Mouse (Mus musculus) gastrocnemius, postnatal 14 days (tissue): ENCODE results near the gene Trove2. TPM values are rescaled to one million over a fixed set of nuclear protein-coding genes. Genes with fewer than 3 reads are reported as not detected.
"Not testable (repeated sequence)": the region's sequence is repeated elsewhere in the genome, so short reads cannot be mapped to it uniquely, and the experiment has no call there.

ENCODE experiments used
- DNase-seq: peaks from one replicate; pipeline ENCODE4 v3.0.0; 2021; ENCODE audit warnings: mixed read lengths
- intact Hi-C: fragments of 180-260 bp; cut with DNase I; formaldehyde crosslinking; loops from one replicate; pipeline ENCODE4 v1.15.1; 2025; ENCODE audit warnings: low total_unique reads
- total RNA-seq, 2 experiments: library from RNA; stranded (reverse); gene quantifications; 2 replicates each; pipeline ENCODE4 v1.2.3; 2021

Trove2 gene
- total RNA-seq, 2 experiments from 2014 or later = 3.7 to 3.8 TPM

DNA sequence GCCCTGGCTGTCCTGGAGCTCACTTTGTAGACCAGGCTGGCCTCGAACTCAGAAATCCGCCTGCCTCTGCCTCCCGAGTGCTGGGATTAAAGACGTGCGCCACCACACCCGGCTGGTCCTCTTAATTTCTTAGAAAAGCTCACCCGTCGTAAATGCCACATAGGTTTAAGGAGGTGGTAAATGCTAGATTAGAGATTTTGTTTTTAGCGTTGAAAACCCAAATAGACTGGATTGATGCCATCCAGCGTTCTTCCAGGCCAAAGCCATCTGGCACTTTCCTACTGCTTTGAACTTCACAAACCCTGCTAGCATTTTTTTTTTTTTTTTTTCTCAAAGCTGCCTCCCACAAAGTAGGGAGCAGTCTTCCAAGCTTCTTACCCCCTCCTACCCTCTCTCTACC is 36.3 kb downstream of the Trove2 start:
- intact Hi-C loops = no loop called here
- DNase-seq = no peak

DNA sequence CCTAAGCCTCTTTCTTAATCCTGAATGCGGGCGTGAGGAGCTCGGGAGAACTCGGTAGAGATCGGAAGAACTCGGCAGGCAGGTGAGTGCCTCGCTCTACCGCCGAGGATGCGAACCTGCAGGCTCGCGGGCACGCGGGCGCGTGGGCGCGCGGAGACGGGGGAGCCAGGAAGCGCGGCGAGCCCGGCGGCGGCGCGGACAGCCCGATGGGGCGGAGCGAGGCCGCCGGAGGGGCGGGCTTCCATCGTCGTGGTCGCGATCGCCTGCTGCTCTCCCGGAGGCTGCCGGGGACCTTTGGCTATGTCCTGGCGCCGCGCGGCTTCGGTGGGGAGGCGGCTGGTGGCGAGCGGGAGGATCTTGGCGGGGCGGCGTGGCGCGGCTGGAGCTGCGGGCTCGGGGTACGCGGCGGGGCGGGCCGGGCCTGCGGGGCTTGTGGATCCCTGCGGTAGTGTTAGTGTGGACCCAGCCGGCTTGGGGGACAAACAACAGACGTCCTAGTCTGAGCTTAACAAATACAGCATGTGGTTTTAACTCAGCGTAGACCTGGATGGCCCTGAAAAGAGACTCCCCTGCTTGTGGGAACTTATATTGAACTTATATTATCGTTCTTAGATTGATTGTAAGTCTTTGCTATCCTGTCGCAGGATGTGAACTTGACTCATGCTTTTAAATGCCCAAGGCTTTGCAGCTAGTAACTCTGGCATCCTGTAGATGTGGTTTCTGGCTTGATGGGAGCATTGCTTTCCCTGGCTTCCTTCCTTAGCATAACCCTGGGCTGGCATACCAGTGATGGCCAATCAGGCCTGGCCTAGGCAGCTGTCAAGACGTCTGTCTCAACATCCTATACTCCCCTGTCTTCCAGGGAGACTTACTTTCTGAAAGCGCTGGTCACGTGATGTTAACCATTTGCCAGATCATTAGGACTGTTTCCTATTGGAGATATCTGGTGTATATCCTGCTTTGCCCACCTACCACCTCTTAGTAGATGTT is 37.2 kb downstream of the Trove2 start:
- intact Hi-C loops = loop anchor here (5.0 kb wide), 1 partner anchor 37 kb away; the partner anchor contains the start of gene Cdc73
- peak; percentile 81 for DNase-seq

DNA sequence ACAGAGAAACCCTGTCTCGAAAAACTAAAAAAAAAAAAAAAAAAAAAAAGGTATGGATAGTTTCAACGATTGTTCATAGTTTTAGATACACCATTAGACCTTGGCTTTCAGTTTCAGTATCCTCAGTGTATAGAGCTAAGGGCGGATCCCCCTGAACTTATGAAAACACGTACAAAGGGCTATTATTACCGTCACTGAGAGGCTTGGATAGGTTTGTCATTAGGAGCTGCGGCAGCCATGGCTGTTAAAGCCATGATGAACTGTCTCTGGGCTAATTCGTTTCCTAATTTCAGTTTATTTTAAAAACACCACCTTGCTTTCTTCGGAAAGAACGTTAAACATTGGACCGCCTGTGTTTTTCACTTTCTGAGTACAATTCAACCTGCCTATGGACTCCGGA is 38.1 kb downstream of the Trove2 start:
- intact Hi-C loops = loop anchor here (5.0 kb wide), 1 partner anchor 37 kb away; the partner anchor contains the start of gene Cdc73

DNA sequence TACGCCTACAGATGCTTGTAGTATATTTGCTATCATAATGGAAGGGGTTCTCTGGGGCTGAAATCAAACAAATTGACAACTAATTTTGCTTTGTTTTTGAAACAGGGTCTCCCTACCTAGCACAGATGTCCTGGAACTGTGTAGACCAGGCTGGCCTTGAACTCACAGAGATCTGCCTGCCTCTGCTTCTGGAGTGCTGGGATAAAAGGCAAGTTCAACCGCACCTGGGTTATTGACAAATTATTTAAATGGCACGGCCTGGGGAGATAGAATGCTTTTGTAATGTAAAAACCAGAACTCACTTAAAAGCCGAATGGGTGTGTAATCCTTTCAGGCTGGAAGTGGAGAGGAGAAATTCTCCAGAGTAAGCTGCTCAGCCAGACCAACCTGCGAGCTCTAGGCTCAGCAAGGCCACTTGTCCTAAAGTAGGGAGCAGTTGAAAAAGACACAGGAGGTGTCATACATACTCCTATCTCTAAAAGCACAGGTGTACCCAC is 42.9 kb downstream of the Trove2 start:
- DNase-seq = no peak
- intact Hi-C loops = no loop called here

More for the DNA sequence above, 38.1 kb downstream of the Trove2 start:
- no peak for DNase-seq

DNA sequence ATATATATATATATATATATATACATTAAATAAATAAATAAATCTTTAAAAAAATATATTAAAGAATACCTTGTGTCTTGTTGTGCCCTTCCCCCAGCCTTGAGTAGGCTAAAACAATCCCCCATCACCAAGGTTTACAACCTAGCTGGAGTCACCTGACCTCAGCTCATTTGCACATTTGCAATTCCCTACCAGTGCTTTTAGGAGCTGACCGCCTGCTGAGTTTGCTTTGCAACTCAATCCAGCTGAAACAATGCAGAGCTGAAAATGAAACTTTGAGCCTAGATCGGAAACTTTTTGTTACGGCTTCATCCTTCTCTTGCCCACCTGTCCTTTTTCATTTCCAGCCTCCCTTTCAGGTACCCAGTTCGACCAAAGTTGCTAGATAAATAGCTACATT is 45.2 kb downstream of the Trove2 start:
- DNase-seq = no peak
- intact Hi-C loops = no loop called here

DNA sequence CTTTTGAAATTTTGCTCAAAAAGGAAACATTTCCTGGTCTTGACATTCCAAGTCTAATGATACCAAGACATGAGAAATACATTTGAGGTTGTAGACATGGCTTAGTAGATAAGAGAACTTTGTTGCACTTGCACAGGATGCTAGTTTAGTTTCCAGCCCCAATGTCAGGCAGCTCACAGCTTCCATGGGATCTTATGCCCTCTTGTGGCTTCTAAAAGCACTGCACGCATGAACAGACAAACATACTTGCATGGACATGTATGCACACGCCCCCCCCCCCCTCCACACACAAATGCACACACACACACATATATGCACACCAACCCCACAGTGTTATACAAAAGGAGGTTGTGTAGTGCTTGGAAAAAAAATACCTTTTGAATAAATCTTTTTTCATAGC is 46.0 kb downstream of the Trove2 start:
- intact Hi-C loops = no loop called here

DNA sequence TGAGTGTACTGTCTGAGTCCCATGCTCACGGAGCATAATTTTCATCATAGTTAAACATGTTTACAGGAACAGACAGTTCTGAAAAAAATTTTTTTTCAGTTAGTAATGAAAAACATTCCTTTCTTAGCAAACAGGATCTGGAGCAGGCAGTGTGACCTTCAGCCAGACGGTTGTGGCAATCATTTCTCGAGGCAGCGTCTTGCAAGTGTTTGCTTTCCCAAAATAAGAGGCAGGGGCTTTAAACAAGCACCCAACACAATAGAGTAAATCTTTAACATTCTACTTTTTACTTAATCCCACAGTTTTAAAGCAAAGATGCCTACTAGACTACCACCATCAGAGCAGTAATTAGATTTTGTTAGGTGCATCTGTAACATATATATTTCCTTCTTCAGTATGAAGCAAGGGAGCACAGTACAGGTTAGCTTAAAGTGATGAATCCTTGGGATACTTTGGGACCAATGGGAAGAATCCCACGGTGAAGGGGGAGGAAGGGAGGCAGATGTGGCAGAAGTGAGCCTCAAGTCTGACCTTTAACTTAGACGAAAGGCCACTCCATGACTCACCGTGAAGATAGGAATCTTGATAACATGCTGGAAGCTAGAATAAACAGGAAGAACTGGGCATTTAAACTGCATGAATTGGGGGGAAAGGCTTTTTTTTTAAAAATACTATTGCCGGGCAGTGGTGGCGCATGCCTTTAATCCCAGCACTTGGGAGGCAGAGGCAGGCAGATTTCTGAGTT is 49.0 kb downstream of the Trove2 start:
- DNase-seq = no peak
- intact Hi-C loops = no loop called here

More for the DNA sequence above, 46.0 kb downstream of the Trove2 start:
- no peak for DNase-seq

DNA sequence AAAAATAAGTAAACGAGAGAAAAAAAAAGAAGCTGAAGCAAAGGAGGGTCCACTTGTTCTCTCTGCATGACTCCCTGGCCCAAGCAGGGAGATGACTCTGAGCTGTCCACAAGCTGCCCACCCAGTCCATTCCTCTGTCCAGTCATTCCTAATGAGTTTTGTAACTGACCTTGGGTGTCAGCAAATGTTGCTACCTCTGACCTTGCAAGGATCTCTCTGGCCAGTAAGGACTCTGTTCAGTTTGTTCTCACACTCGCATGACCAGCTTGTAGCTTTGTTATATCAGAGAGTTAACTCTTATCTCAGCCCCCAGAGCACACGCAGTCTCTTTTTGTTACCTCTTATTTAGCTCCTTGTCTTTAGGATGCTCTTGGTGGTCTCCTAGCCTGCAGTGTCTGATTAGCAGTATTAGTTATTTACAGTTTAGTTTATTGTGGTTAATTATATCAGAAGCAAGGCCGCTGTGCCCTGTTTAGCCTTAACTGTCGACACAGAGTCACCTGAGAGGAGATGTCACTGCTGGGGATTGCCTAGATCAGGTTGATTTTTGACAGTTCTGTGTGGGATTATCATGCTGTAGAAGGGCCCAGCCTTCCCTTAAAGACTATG is 52.3 kb downstream of the Trove2 start:
- no peak for DNase-seq
- intact Hi-C loops = no loop called here

DNA sequence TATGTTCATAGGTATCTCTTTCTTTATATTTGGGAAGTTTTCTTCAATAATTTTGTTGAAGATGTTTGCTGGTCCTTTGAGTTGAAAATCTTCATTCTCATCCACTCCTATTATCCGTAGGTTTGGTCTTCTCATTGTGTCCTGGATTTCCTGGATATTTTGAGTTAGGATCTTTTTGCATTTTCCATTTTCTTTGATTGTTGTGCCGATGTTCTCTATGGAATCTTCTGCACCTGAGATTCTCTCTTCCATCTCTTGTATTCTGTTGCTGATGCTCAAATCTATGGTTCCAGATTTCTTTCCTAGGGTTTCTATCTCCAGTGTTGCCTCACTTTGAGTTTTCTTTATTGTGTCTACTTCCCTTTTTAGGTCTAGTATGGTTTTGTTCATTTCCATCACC is 60.8 kb downstream of the Trove2 start, which contains the start of gene Glrx2:
Gene Glrx2 (plus strand): TSS at position 301 of the 400 bp plus-strand sequence.
- intact Hi-C loops, DNase-seq: not testable (repeated sequence)

DNA sequence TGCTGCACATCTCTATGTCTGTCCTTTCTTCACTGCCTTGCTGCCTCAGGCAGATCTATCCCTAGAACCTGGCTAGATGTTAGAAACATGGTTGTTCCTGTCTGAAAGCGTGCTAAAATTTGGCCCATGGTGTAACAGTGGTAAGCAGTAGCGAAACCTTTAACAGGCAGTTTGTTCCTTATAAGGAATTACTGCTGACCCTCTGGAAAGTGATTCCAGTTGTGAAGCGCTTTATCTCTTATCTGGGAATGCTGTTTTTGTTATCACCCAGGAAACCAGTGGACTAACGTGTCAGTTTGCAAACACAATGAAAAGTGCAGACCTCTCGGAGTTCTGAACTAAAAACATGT is 66.3 kb downstream of the Trove2 start:
- intact Hi-C loops = no loop called here
- no peak for DNase-seq

DNA sequence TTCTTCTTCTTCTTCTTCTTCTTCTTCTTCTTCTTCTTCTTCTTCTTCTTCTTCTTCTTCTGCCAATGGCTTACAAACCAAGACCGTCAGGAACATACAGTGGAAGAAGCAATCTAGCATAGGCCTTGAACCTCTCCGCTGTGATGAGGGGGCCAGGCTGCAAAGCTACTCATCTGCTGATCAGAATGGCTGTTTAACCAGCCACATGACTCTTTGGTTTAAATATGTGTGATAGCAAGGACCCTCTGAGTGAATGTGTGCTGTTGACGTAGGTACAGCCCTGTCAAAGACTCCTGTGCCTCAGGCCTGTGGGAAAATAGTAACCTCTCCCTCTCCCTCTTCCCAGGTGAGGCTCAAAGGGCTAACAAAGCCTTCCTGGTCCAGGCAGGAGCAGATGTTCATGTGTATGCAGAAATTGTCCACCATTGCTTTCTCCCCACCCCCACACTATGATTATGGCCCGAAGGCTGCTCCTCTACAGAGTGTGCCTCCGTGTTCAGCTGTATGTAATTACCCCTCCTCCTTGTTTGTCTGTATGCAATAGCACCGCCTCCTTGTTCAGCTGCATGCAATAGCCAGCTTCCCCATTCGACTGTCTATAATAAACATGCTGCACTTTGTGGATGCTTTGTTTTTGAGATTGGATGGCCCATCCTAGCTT is 66.8 kb downstream of the Trove2 start:
- intact Hi-C loops = no loop called here
- no peak for DNase-seq

DNA sequence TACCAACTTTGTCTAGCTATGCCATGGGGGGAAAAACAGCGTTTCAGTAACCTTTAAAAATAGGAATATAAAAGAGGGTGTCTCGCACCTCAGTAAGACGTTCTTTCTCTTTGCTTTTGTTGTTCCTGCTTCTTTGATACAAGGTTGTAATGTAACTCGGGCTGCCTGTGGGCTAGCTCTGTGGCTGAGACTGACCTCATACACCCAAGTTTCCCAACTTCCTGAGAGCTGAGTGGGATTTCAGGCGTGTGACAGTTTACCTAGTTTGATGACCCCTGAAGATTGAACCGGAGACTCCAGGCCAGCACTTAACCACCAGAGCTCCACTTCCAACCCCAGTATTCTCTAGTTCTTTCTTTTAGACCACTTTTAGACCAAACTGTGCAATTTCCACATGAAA is 68.5 kb downstream of the Trove2 start:
- intact Hi-C loops = no loop called here

DNA sequence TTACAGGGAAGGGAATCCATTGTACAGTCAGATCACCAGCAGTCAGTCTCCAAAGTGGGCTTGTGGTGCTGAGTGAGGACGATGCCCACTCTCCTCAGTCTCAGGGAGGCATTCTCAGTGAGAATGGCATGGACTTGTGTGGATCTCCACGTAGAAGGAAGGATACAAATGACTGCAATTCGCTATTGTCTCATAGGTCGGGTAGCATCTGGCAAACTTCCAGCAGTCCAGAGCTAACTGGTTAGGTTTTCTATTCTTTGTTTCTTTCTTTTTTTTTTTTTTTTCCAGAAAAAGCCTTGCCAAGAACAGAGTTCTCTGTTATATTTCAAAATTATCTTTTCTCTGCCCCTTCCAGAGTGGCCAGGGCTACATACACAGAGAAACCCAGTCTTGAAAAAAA is 69.9 kb downstream of the Trove2 start:
- no peak for DNase-seq
- intact Hi-C loops = no loop called here

More for the DNA sequence above, 68.5 kb downstream of the Trove2 start:
- no peak for DNase-seq

DNA sequence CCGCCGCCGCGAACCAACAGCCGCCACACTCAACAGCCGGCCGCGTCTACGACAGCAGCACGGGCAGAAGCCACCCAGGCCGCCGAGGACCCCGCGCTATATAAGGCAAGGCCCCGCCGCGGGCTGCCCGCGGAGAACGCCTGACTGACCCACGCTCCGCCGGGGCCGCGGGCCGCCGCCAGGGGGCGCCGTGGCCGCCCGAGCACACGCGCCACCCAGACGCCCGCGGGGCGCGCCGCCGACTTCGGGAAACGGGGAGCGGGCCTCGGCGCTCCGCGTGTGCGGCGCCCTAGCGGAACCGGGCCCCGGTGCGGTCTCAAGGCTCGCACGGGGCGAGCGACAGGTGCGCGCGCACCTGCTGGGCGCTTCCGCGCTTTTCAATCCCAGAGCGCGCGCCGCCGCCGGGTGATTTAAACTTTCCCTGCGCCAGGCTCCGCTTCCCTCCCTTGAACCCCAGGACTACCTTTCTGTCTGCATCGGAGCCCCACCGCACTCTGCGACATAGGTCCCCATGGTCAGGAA is 74.1 kb downstream of the Trove2 start, which contains the start of gene Cdc73:
Gene Cdc73 (minus strand): TSS at position 153 of the 522 bp plus-strand sequence.
- intact Hi-C loops = loop anchor here (5.0 kb wide), 1 partner anchor 34 kb away; no protein-coding TSS in a partner anchor
- peak; percentile 93 for DNase-seq

DNA sequence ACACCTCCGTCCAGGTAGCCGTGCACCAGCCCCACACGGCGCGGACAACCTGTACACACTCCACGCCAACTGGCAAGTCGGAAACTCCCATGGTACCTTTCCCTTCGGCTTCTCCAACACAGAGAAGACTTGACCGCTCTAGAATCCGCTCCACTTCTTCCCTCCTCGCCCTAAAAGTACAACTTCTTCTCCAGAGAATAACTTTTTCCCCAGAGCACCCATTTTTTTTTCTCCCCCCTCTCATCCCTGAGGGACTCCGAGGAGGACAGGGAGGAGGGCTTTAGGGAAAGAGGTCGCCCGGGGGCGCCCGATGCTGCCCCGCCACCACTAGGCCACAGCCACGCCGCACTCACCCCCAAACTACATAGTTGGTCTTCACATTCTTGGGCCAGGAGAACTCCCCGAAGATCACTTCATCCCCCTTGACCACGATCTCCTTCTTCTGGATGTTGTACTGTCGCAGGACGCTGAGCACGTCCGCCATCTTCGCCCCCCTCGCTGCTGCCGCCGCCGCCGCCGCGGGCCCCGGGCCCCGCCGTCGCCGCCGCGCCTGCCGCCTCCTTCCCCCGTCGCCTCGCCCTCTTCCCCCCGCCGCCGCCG is 74.6 kb downstream of the Trove2 start:
- intact Hi-C loops = loop anchor here (5.0 kb wide), 1 partner anchor 35 kb away; no protein-coding TSS in a partner anchor
- DNase-seq = peak; percentile 8

DNA sequence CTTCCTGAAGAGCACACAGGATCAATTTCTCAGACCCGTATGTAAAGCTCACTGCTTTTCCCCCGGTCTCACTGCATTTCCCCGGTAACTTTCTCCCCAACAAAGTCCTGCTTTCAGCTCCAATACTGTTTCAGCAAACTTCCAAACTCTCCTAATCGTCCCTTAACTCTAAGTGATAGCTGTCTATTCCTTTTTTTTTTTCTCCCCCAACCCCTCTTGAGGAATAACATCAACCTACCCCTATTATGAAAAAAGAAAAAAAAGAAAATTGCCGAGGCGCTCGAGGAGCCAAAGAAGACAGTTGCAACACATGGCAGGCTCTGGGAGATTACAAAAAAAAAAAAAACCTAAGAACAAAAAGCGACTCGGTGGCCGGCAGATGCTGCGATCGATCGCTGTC is 75.1 kb downstream of the Trove2 start:
- intact Hi-C loops = loop anchor here (5.0 kb wide), 1 partner anchor 36 kb away; no protein-coding TSS in a partner anchor
- DNase-seq = no peak
